Mouse (Mus musculus) heart, embryonic 16.5 days (tissue): ENCODE results near the gene Snx4. TPM values are rescaled to one million over a fixed set of nuclear protein-coding genes. Genes with fewer than 3 reads are reported as not detected.
A peak's percentile ranks its signal among the peaks of the same experiment; 100 is the strongest.

ENCODE experiments used
- ATAC-seq: fragments of 200-750 bp; cut with Nextera tagmentation; replicated peaks from 2 replicates; pipeline ENCODE4 v1.8.0; 2017; ENCODE audit warnings: moderate number of reproducible peaks; ENCODE audit not compliant: insufficient read depth, low FRiP score; ENCODE audit errors: extremely low read depth
- H3K27ac ChIP-seq: fragments of 300-500 bp; sonication (generic); 2 replicates; pipeline ENCODE4 v1.5.1; 2014; ENCODE audit warnings: mild to moderate bottlenecking, low read length, control low read depth, moderate library complexity
- H3K27me3 ChIP-seq: fragments of 300-500 bp; sonication (generic); 2 replicates; pipeline ENCODE4 v1.6.1; 2014; ENCODE audit warnings: low read length, mixed read lengths; ENCODE audit not compliant: control insufficient read depth, insufficient read depth
- H3K36me3 ChIP-seq: fragments of 300-500 bp; sonication (generic); 2 replicates; pipeline ENCODE4 v1.6.1; 2014; ENCODE audit not compliant: control insufficient read depth, insufficient read depth
- H3K4me1 ChIP-seq: fragments of 300-500 bp; sonication (generic); 2 replicates; pipeline ENCODE4 v1.6.1; 2014; ENCODE audit warnings: low read length, mixed read lengths; ENCODE audit not compliant: control insufficient read depth, insufficient read depth
- H3K4me2 ChIP-seq: fragments of 300-500 bp; sonication (generic); 2 replicates; pipeline ENCODE4 v1.6.1; 2014; ENCODE audit warnings: low read depth, mild to moderate bottlenecking, control low read depth, low read length
- H3K4me3 ChIP-seq: fragments of 300-500 bp; sonication (generic); 2 replicates; pipeline ENCODE4 v1.5.1; 2014; ENCODE audit warnings: mild to moderate bottlenecking, control low read depth, low read length
- H3K9ac ChIP-seq: fragments of 300-500 bp; sonication (generic); 2 replicates; pipeline ENCODE4 v1.6.1; 2014; ENCODE audit warnings: low read length, control low read depth
- H3K9me3 ChIP-seq: fragments of 300-500 bp; sonication (generic); replicated peaks from 2 replicates; pipeline ENCODE4 v1.6.1; 2016; ENCODE audit warnings: low read length; ENCODE audit not compliant: control insufficient read depth
- WGBS: fragments of 180-500 bp; shearing (Covaris S2); extraction: QIAGEN DNeasy Blood & Tissue Kit; methylation state at CpG from one replicate; pipeline ENCODE4 v1.1.7; 2014; 5-methylcytosine and 5-hydroxymethylcytosine counted together
- polyA plus RNA-seq: library from polyadenylated mRNA; unstranded; fragments of >200 nt; fragmentation: Nextera tagmentation; extraction: Ambion mirVana; gene quantifications from 2 replicates; pipeline ENCODE4 v1.2.1, GENCODE M21; 2015

Snx4 gene
- polyA plus RNA-seq, 1 experiment from 2014 or later: 88.7 TPM

GRCm38 (mm10) chr16:33260825-33261224 is 9.6 kb downstream of the Snx4 start:
- no peak overlapping the region for H3K9ac ChIP-seq
- peak overlapping the region; percentile 19 for H3K4me2 ChIP-seq
- 31% methylated on average over 8 of the region's 8 CpGs for WGBS
- ATAC-seq: no peak
- H3K27me3 ChIP-seq: no peaks in the 10 kb centered on the region
- peaks cover 16% of the 10 kb centered on the region for H3K36me3 ChIP-seq
- H3K9me3 ChIP-seq: no peaks in the 10 kb centered on the region
- peaks cover 32% of the 10 kb centered on the region for H3K4me1 ChIP-seq
- H3K27ac ChIP-seq: peak overlapping the region; percentile 74
- no peak overlapping the region for H3K4me3 ChIP-seq

GRCm38 (mm10) chr16:33261584-33262061 is 10.4 kb downstream of the Snx4 start:
- H3K4me3 ChIP-seq: no peak overlapping the region
- H3K4me1 ChIP-seq: peaks cover 29% of the 10 kb centered on the region
- H3K9me3 ChIP-seq: no peaks in the 10 kb centered on the region
- ATAC-seq: peak; percentile 35; the same call in 1 of the 2 replicates
- WGBS: 22% methylated on average over 2 of the region's 2 CpGs
- peak overlapping the region; percentile 74 for H3K27ac ChIP-seq
- H3K4me2 ChIP-seq: peak overlapping the region; percentile 26; the same call in 1 of the 2 replicates
- H3K36me3 ChIP-seq: peaks cover 23% of the 10 kb centered on the region
- no peaks in the 10 kb centered on the region for H3K27me3 ChIP-seq
- H3K9ac ChIP-seq: no peak overlapping the region

GRCm38 (mm10) chr16:33262096-33262495 is 10.9 kb downstream of the Snx4 start:
- H3K4me1 ChIP-seq: peaks cover 29% of the 10 kb centered on the region
- ATAC-seq: no peak
- H3K9ac ChIP-seq: no peak overlapping the region
- peaks cover 28% of the 10 kb centered on the region for H3K36me3 ChIP-seq
- no peaks in the 10 kb centered on the region for H3K9me3 ChIP-seq
- H3K27me3 ChIP-seq: no peaks in the 10 kb centered on the region
- peak overlapping the region; percentile 74 for H3K27ac ChIP-seq
- WGBS: 24% methylated on average over 1 of the region's 1 CpGs
- H3K4me2 ChIP-seq: peak overlapping the region; percentile 26; the same call in 1 of the 2 replicates
- no peak overlapping the region for H3K4me3 ChIP-seq

- H3K9ac ChIP-seq: no peak overlapping the region
- H3K4me3 ChIP-seq: no peak overlapping the region
- H3K4me2 ChIP-seq: no peak overlapping the region
- H3K9me3 ChIP-seq: no peaks in the 10 kb centered on the region
- H3K27me3 ChIP-seq: no peaks in the 10 kb centered on the region
- WGBS: 85% methylated on average over 9 of the region's 9 CpGs
- H3K36me3 ChIP-seq: peaks cover 48% of the 10 kb centered on the region
- H3K27ac ChIP-seq: no peak overlapping the region
- H3K4me1 ChIP-seq: no peaks in the 10 kb centered on the region
- no peak for ATAC-seq
Measured at GRCm38 (mm10) chr16:33267616-33268253, 16.5 kb downstream of the Snx4 start.

GRCm38 (mm10) chr16:33271824-33272223 is 20.6 kb downstream of the Snx4 start:
- no peaks in the 10 kb centered on the region for H3K4me1 ChIP-seq
- H3K27me3 ChIP-seq: no peaks in the 10 kb centered on the region
- WGBS: 95% methylated on average over 4 of the region's 4 CpGs
- H3K27ac ChIP-seq: no peak overlapping the region
- H3K9ac ChIP-seq: no peak overlapping the region
- H3K4me3 ChIP-seq: no peak overlapping the region
- no peaks in the 10 kb centered on the region for H3K9me3 ChIP-seq
- no peak overlapping the region for H3K4me2 ChIP-seq
- peaks cover 34% of the 10 kb centered on the region for H3K36me3 ChIP-seq
- ATAC-seq: no peak

- no peaks in the 10 kb centered on the region for H3K4me1 ChIP-seq
- no peak overlapping the region for H3K4me3 ChIP-seq
- H3K27me3 ChIP-seq: no peaks in the 10 kb centered on the region
- no peak overlapping the region for H3K9ac ChIP-seq
- no peak for ATAC-seq
- no peak overlapping the region for H3K27ac ChIP-seq
- WGBS: 55% methylated on average over 1 of the region's 1 CpGs
- H3K9me3 ChIP-seq: no peaks in the 10 kb centered on the region
- H3K4me2 ChIP-seq: no peak overlapping the region
- H3K36me3 ChIP-seq: peaks cover 25% of the 10 kb centered on the region
Measured at GRCm38 (mm10) chr16:33283079-33283478, 31.8 kb downstream of the Snx4 start.

GRCm38 (mm10) chr16:33288536-33288935 is 37.3 kb downstream of the Snx4 start:
- no peaks in the 10 kb centered on the region for H3K27me3 ChIP-seq

GRCm38 (mm10) chr16:33289981-33290380 is 38.7 kb downstream of the Snx4 start:
- no peak overlapping the region for H3K4me3 ChIP-seq
- no peaks in the 10 kb centered on the region for H3K9me3 ChIP-seq
- no peak overlapping the region for H3K9ac ChIP-seq
- 78% methylated on average over 7 of the region's 7 CpGs for WGBS
- H3K27ac ChIP-seq: no peak overlapping the region
- no peak overlapping the region for H3K4me2 ChIP-seq
- ATAC-seq: no peak
- H3K27me3 ChIP-seq: no peaks in the 10 kb centered on the region
- H3K4me1 ChIP-seq: no peaks in the 10 kb centered on the region
- H3K36me3 ChIP-seq: peaks cover 69% of the 10 kb centered on the region

More at GRCm38 (mm10) chr16:33288536-33288935, 37.3 kb downstream of the Snx4 start:
- Histone ChIP-seq H3K9ac (no peak overlapping the region), H3K27ac (no peak overlapping the region), H3K4me2 (no peak overlapping the region), H3K9me3 (no peaks in the 10 kb centered on the region), H3K36me3 (peaks cover 58% of the 10 kb centered on the region), H3K4me3 (no peak overlapping the region), H3K4me1 (no peaks in the 10 kb centered on the region)
- 83% methylated on average over 9 of the region's 9 CpGs for WGBS
- ATAC-seq: no peak

- H3K27me3 ChIP-seq: no peaks in the 10 kb centered on the region
- H3K4me1 ChIP-seq: no peaks in the 10 kb centered on the region
- H3K4me3 ChIP-seq: no peak overlapping the region
- peaks cover 76% of the 10 kb centered on the region for H3K36me3 ChIP-seq
- no peak overlapping the region for H3K9ac ChIP-seq
- H3K9me3 ChIP-seq: no peaks in the 10 kb centered on the region
- no peak for ATAC-seq
- no peak overlapping the region for H3K4me2 ChIP-seq
- WGBS: 97% methylated on average over 7 of the region's 7 CpGs
- no peak overlapping the region for H3K27ac ChIP-seq
Measured at GRCm38 (mm10) chr16:33292241-33292640, 41.0 kb downstream of the Snx4 start.
